Mouse (Mus musculus) limb, embryonic 15.5 days (tissue): Measurements from ENCODE around the gene Mrpl20. TPM values are rescaled to one million over a fixed set of nuclear protein-coding genes. Genes with fewer than 3 reads are reported as not detected.

Experiments used
- ATAC-seq: fragments of 200-750 bp; cut with Nextera tagmentation; 2 replicates; pipeline ENCODE4 v1.8.0; 2017; ENCODE audit warnings: low read depth, moderate TSS enrichment; ENCODE audit not compliant: insufficient number of reproducible peaks, low FRiP score, low TSS enrichment
- H3K27ac ChIP-seq: fragments of 300-500 bp; sonication (generic); 2 replicates; pipeline ENCODE4 v1.5.1; 2015; ENCODE audit warnings: moderate library complexity, mild to moderate bottlenecking, inconsistent platforms
- H3K27me3 ChIP-seq: fragments of 300-500 bp; sonication (generic); 2 replicates; pipeline ENCODE4 v1.6.1; 2015; ENCODE audit warnings: inconsistent platforms
- H3K36me3 ChIP-seq: fragments of 300-500 bp; sonication (generic); 2 replicates; pipeline ENCODE4 v1.6.1; 2015; ENCODE audit warnings: inconsistent platforms
- H3K4me1 ChIP-seq: fragments of 300-500 bp; sonication (generic); 2 replicates; pipeline ENCODE4 v1.6.1; 2015; ENCODE audit warnings: inconsistent platforms
- H3K4me2 ChIP-seq: fragments of 300-500 bp; sonication (generic); 2 replicates; pipeline ENCODE4 v1.6.1; 2015; ENCODE audit warnings: mild to moderate bottlenecking, inconsistent platforms
- H3K4me3 ChIP-seq: fragments of 300-500 bp; sonication (generic); 2 replicates; pipeline ENCODE4 v1.5.1; 2015; ENCODE audit warnings: mild to moderate bottlenecking, inconsistent platforms
- H3K9ac ChIP-seq: fragments of 300-500 bp; sonication (generic); 2 replicates; pipeline ENCODE4 v1.6.1; 2015; ENCODE audit warnings: inconsistent platforms
- H3K9me3 ChIP-seq: fragments of 300-500 bp; sonication (generic); 2 replicates; pipeline ENCODE4 v1.6.1; 2016; ENCODE audit warnings: inconsistent platforms
- WGBS: fragments of 180-500 bp; shearing (Covaris S2); methylation state at CpG from one replicate; pipeline ENCODE4 v1.1.7; 2015; 5-methylcytosine and 5-hydroxymethylcytosine counted together
- polyA plus RNA-seq: library from polyadenylated mRNA; unstranded; fragments of >200 nt; fragmentation: Nextera tagmentation; extraction: Ambion mirVana; gene quantifications from 2 replicates; pipeline ENCODE4 v1.2.1, GENCODE M21; 2015

Mrpl20 gene
- polyA plus RNA-seq, 1 experiment from 2014 or later = 184 TPM

DNA sequence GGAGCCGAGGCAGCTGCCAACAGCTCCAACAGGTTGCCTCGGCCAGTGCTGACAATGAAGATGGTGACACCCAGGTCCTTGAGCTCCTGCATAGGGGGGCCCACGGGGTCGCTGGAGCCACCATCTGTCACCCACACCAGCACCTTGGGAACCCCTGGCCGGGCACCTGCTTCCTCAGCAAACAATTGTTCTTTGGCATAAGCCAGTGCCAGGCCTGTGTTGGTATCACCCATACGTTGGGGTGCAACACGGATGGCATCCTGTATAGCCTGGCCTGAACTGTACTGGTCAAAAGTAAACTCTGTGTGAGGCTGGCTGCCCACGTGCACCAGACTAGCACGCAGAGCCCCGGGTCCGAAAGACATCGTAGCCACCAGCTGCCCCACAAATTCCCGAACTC, 29.9 kb upstream of the Mrpl20 start:
- H3K4me2 ChIP-seq = no peak overlapping the region
- H3K36me3 ChIP-seq = no peaks in the 10 kb centered on the region
- peaks cover 55% of the 10 kb centered on the region for H3K4me1 ChIP-seq
- ATAC-seq = no peak
- 0 out of 2 replicates have a peak, but pooled peaks cover 6% of the 10 kb centered on the region for H3K27me3 ChIP-seq
- no peak overlapping the region for H3K27ac ChIP-seq
- H3K4me3 ChIP-seq = no peak overlapping the region
- WGBS = 81% methylated on average over 13 of the region's 13 CpGs
- no peaks in the 10 kb centered on the region for H3K9me3 ChIP-seq
- no peak overlapping the region for H3K9ac ChIP-seq

- 0 out of 2 replicates have a peak, but pooled peaks cover 6% of the 10 kb centered on the region for H3K27me3 ChIP-seq
- peak overlapping the region; percentile 47 for H3K4me3 ChIP-seq
- no peak for ATAC-seq
- 0 out of 2 replicates have a peak overlapping the region, but pooled peaks have one; percentile 26 for H3K9ac ChIP-seq
- WGBS = 34% methylated on average over 5 of the region's 5 CpGs
- H3K36me3 ChIP-seq = no peaks in the 10 kb centered on the region
- peak overlapping the region; percentile 85 for H3K4me2 ChIP-seq
- H3K4me1 ChIP-seq = peaks cover 55% of the 10 kb centered on the region
- no peaks in the 10 kb centered on the region for H3K9me3 ChIP-seq
- H3K27ac ChIP-seq = no peak overlapping the region
Observed at GRCm38 (mm10) chr4:155773335-155774078, 29.2 kb upstream of the Mrpl20 start.

- Histone ChIP-seq H3K27ac (peak within 1 kb of the TSS; percentile 73), H3K27me3 (0 out of 2 replicates have a peak, but pooled peaks cover 6% of the 10 kb centered on the region), H3K4me1 (peaks cover 52% of the 10 kb centered on the region), H3K9ac (0 out of 2 replicates have a peak within 1 kb of the TSS, but pooled peaks have one; percentile 26), H3K9me3 (no peaks in the 10 kb centered on the region), H3K4me2 (peak within 1 kb of the TSS; percentile 85), H3K4me3 (peak within 1 kb of the TSS; percentile 47), H3K36me3 (no peaks in the 10 kb centered on the region)
- under 1% methylated on average over 35 of the region's 35 CpGs for WGBS
- ATAC-seq = peak; percentile 78
Observed at GRCm38 (mm10) chr4:155774280-155774754, 28.4 kb upstream of the Mrpl20 start, which contains the start of gene Vwa1. Vwa1 (minus strand) TSS chr4:155774698.

GRCm38 (mm10) chr4:155774971-155775740, 27.5 kb upstream of the Mrpl20 start:
- 33% methylated on average over 9 of the region's 9 CpGs for WGBS
- H3K27me3 ChIP-seq = 0 out of 2 replicates have a peak, but pooled peaks cover 6% of the 10 kb centered on the region
- H3K27ac ChIP-seq = peak overlapping the region; percentile 73
- no peaks in the 10 kb centered on the region for H3K36me3 ChIP-seq
- peak overlapping the region; percentile 47; the same call in 1 of the 2 replicates for H3K4me3 ChIP-seq
- peaks cover 45% of the 10 kb centered on the region for H3K4me1 ChIP-seq
- ATAC-seq = peak; percentile 2; the same call in 1 of the 2 replicates
- H3K9ac ChIP-seq = no peak overlapping the region
- no peaks in the 10 kb centered on the region for H3K9me3 ChIP-seq
- H3K4me2 ChIP-seq = peak overlapping the region; percentile 85

- Histone ChIP-seq H3K27ac (peak overlapping the region; percentile 73), H3K4me2 (no peak overlapping the region), H3K36me3 (no peaks in the 10 kb centered on the region), H3K4me3 (no peak overlapping the region), H3K27me3 (0 out of 2 replicates have a peak, but pooled peaks cover 6% of the 10 kb centered on the region), H3K4me1 (peaks cover 39% of the 10 kb centered on the region), H3K9ac (no peak overlapping the region), H3K9me3 (no peaks in the 10 kb centered on the region)
- ATAC-seq = no peak
- 73% methylated on average over 3 of the region's 3 CpGs for WGBS
Observed at GRCm38 (mm10) chr4:155775855-155776254, 26.8 kb upstream of the Mrpl20 start.

DNA sequence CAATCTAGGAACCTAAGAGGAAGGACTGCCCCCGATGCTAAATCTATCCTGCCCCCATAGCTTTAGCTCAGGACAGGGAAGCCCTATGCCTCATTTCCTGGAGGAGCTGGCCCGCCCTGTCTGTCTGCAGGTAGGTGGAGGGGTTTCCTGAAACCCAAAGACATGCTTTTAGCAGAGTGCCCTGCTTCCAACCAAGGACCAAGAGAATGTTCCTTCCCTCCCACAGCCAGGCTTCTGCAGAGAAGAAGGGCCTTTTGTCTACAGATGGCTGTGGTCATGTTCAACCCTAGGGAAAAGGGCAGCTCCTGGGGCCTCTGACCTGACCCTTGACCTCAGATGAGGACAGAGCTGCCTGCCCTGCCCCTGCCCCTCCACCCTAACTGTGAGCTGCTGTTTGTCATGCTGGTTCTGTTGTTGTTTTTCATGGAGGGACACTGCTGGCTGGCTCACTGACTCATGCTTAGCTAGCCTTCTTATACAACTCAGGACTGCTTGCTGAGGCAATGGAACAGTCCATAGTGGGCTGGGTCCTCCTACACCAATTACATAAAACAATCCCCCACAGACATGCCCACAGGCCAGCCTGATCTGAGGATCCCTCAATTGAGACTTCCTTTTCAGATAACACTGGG, 25.9 kb upstream of the Mrpl20 start:
- H3K4me1 ChIP-seq = peaks cover 37% of the 10 kb centered on the region
- H3K9me3 ChIP-seq = no peaks in the 10 kb centered on the region
- no peak overlapping the region for H3K27ac ChIP-seq
- H3K9ac ChIP-seq = no peak overlapping the region
- 0 out of 2 replicates have a peak, but pooled peaks cover 6% of the 10 kb centered on the region for H3K27me3 ChIP-seq
- no peak overlapping the region for H3K4me2 ChIP-seq
- no peaks in the 10 kb centered on the region for H3K36me3 ChIP-seq
- ATAC-seq = no peak
- no peak overlapping the region for H3K4me3 ChIP-seq
- WGBS = 62% methylated on average over 2 of the region's 2 CpGs

DNA sequence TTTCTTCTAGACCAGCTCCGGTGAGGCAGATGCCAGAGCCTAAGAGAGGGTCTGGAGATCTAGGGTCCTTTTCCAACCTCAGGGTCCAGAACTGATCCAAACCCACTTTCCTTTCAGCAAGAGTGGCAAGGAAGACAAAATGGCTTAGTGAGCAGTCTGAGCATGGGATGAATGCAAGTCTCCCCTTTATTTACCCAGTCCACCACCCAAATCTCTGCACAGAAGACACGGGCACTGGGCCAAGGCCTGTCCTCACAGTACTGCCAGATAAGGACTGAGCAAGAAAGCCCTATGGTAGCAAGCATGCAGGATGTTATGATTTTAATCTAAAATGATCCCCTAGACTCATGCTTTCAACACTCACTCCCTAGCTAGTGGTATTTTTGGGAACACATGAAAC, 24.9 kb upstream of the Mrpl20 start:
- H3K9ac ChIP-seq = no peak overlapping the region
- WGBS = 75% methylated on average over 2 of the region's 2 CpGs
- no peak overlapping the region for H3K27ac ChIP-seq
- H3K36me3 ChIP-seq = no peaks in the 10 kb centered on the region
- ATAC-seq = no peak
- H3K4me3 ChIP-seq = no peak overlapping the region
- 0 out of 2 replicates have a peak, but pooled peaks cover 6% of the 10 kb centered on the region for H3K27me3 ChIP-seq
- H3K4me2 ChIP-seq = no peak overlapping the region
- peaks cover 37% of the 10 kb centered on the region for H3K4me1 ChIP-seq
- H3K9me3 ChIP-seq = no peaks in the 10 kb centered on the region

DNA sequence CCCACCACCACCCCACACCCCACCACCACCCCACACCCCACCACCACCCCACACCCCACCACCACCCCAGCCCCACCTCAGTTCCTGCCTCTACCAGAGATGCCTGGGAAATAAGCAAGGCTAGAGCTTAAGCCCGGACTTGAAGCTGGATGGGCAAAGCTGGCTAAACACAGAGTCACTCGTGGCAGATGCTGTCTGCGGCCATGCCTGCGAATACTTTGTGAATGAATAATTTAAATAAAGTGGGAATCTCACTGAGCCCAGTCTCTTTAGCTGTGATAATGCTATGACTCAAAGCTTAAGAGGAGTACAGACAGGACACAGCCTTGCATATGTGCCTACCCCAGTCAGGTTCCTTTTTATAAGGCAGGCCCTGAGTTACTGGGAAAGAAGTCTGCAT, 23.2 kb upstream of the Mrpl20 start:
- WGBS = 80% methylated on average over 4 of the region's 4 CpGs
- Histone ChIP-seq H3K27ac (no peak overlapping the region), H3K9ac (no peak overlapping the region), H3K36me3 (no peaks in the 10 kb centered on the region), H3K9me3 (no peaks in the 10 kb centered on the region), H3K4me2 (no peak overlapping the region), H3K27me3 (no peaks in the 10 kb centered on the region), H3K4me1 (peaks cover 27% of the 10 kb centered on the region), H3K4me3 (no peak overlapping the region)
- no peak for ATAC-seq

GRCm38 (mm10) chr4:155780895-155781294, 21.8 kb upstream of the Mrpl20 start:
- Histone ChIP-seq H3K9ac (no peak overlapping the region), H3K36me3 (no peaks in the 10 kb centered on the region), H3K4me2 (no peak overlapping the region), H3K27ac (peak overlapping the region; percentile 63), H3K27me3 (no peaks in the 10 kb centered on the region), H3K4me3 (no peak overlapping the region), H3K4me1 (peaks cover 23% of the 10 kb centered on the region), H3K9me3 (no peaks in the 10 kb centered on the region)
- ATAC-seq = peak; percentile 62; the same call in 1 of the 2 replicates
- 31% methylated on average over 6 of the region's 6 CpGs for WGBS

GRCm38 (mm10) chr4:155783486-155784080, 19.1 kb upstream of the Mrpl20 start:
- Histone ChIP-seq H3K27ac (peak overlapping the region; percentile 80), H3K9me3 (no peaks in the 10 kb centered on the region), H3K4me1 (peaks cover 14% of the 10 kb centered on the region), H3K27me3 (no peaks in the 10 kb centered on the region), H3K4me2 (peak overlapping the region; percentile 78), H3K9ac (peak overlapping the region; percentile 82; the same call in 1 of the 2 replicates), H3K4me3 (peak overlapping the region; percentile 63), H3K36me3 (no peaks in the 10 kb centered on the region)
- peak; percentile 26; the same call in 1 of the 2 replicates for ATAC-seq
- 37% methylated on average over 16 of the region's 16 CpGs for WGBS

DNA sequence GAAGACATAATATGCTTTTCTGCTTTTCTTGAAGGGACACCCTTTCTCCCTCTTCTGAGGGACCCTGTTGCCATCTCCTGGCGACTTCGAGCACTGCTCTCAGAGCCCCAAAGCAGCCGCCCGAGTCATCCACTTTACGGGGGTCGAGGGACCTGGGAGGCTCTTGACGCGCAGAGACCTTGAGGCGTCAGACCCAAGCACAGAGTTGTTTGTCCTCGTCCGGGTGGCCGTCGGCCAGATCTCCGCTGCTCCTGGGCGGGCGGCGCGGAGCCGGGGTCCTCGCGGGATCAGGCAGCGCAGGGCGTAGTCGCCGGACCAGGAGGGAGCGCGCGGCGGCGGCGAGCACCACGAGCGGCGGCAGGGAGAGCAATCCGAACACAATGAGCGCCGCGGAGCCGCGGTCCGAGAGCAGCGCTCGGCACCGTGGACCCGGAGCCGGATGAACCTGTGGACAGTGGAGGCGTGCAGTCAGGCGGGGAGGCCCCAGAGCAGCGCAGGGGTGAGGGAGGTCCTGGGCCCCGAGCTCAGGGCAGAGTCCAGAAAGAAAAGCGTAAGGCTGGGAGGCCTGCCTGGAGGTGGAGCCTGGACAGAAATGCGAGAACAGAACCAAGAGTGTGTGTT, 18.5 kb upstream of the Mrpl20 start:
- H3K36me3 ChIP-seq = no peaks in the 10 kb centered on the region
- under 1% methylated on average over 52 of the region's 52 CpGs for WGBS
- H3K27me3 ChIP-seq = no peaks in the 10 kb centered on the region
- peak overlapping the region; percentile 78 for H3K4me2 ChIP-seq
- peak overlapping the region; percentile 80 for H3K27ac ChIP-seq
- H3K4me3 ChIP-seq = peak overlapping the region; percentile 63
- peaks cover 14% of the 10 kb centered on the region for H3K4me1 ChIP-seq
- ATAC-seq = peak; percentile 70
- no peaks in the 10 kb centered on the region for H3K9me3 ChIP-seq
- H3K9ac ChIP-seq = peak overlapping the region; percentile 82
